Mouse (Mus musculus): ENCODE data around the gene Armh1. TPM values are rescaled to one million over a fixed set of nuclear protein-coding genes. Genes with fewer than 3 reads are reported as not detected.

The Armh1 gene
- total and polyA plus RNA-seq, 2 experiments from 2014 or later, result 0.18 to 1.4 TPM

DNA sequence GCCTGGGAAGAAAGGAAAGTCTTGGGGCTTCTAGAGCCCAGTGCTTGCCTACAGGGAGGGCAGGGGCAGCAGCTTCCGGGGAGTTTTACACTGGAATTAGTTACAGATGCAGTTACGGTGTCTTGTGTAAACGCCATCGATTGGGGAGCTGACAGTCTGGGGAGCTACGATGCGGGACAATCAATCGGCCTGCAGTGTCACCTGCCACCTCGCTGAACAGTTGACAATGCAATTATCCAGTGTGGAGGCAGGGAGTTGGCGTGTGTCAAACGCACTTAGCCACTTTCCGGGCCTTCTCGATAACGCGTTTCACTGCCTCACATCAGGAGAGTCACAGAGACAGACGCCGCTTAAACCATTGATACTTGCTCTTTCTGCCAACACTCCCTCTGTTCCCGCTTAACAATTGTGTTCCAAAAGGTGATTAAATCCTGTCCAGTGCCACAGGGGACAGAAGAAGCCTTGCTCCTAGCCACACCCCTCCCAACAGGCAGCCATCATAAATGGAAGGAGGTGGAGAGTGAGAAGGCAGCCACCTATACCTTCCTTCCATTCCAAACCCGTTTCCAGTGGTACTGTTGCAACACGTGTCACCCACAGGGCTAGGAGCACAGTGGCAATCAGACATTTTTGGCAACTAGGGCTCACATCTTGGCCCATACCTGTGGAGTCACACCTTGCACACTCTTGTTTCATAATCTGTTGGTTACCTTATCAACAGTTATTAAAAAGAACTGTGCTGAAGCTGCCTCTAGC, 29.3 kb upstream of the Armh1 start:
- H3K36me3 ChIP-seq (replicated peaks; ENCODE audit: control insufficient read depth, insufficient read depth, low read length), result peaks cover 84% of the 10 kb centered on the region
- H3K4me1 ChIP-seq (ENCODE audit: control insufficient read depth, insufficient read depth), result 0 out of 2 replicates have a peak, but pooled peaks cover 6% of the 10 kb centered on the region
- H3K27ac ChIP-seq (ENCODE audit: low read depth), result no peak overlapping the region
- ATAC-seq (ENCODE audit: insufficient read depth, low read depth), result no peak
- H3K9me3 ChIP-seq (replicated peaks; ENCODE audit: control insufficient read depth, low read length), result no peaks in the 10 kb centered on the region
- no peak overlapping the region for H3K4me3 ChIP-seq (ENCODE audit: low read depth, low read length)
- no peak overlapping the region for H3K4me2 ChIP-seq (ENCODE audit: low read depth, low read length)
- TF ChIP-seq CTCF (IDR thresholded peaks at IDR 0.05; ENCODE audit: low read depth) (no peak), EP300 (IDR thresholded peaks at IDR 0.05; ENCODE audit: low read depth) (no peak)
- no peak for DNase-seq (ENCODE audit: low spot score)
- no peaks in the 10 kb centered on the region for H3K27me3 ChIP-seq (ENCODE audit: control insufficient read depth, insufficient read depth, low read length)
- WGBS, result 75% methylated on average over 19 of the region's 19 CpGs
- H3K9ac ChIP-seq (replicated peaks; ENCODE audit: low read depth, low read length), result no peak overlapping the region

DNA sequence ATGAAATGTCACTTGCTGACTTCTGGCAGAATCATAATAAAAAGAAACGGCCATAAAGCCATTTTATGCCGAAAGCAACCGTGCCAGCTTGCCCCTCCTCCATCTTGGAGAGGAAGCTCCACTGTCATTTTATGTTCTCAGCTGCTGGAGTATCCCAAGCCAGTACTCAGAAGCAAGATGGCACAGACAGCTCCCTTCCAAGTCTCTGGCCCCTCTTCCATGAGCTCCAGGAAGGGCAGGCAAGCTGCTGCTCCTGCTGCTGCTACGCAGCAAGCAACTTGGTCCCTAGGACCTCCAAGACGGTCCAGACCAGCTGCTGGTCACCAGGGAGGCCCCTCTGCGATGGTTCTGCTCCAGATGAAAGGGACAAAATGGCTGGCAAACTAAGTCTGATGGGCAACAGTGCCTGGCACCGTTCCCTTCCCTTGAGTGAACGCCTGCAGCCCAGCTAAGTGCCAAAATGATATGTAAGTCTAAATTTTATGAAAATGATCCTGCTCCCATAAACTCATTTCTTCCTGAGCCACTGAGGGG, 28.5 kb upstream of the Armh1 start:
- 90% methylated on average over 8 of the region's 8 CpGs for WGBS
- Histone ChIP-seq H3K9me3 (replicated peaks; ENCODE audit: control insufficient read depth, low read length) (no peaks in the 10 kb centered on the region), H3K4me1 (ENCODE audit: control insufficient read depth, insufficient read depth) (0 out of 2 replicates have a peak, but pooled peaks cover 6% of the 10 kb centered on the region), H3K9ac (replicated peaks; ENCODE audit: low read depth, low read length) (no peak overlapping the region), H3K27me3 (ENCODE audit: control insufficient read depth, insufficient read depth, low read length) (no peaks in the 10 kb centered on the region), H3K27ac (ENCODE audit: low read depth) (no peak overlapping the region), H3K4me2 (ENCODE audit: low read depth, low read length) (no peak overlapping the region), H3K4me3 (ENCODE audit: low read depth, low read length) (no peak overlapping the region), H3K36me3 (replicated peaks; ENCODE audit: control insufficient read depth, insufficient read depth, low read length) (peaks cover 84% of the 10 kb centered on the region)
- TF ChIP-seq CTCF (IDR thresholded peaks at IDR 0.05; ENCODE audit: low read depth) (no peak), EP300 (IDR thresholded peaks at IDR 0.05; ENCODE audit: low read depth) (no peak)
- DNase-seq (ENCODE audit: low spot score), result no peak
- no peak for ATAC-seq (ENCODE audit: insufficient read depth, low read depth)

DNA sequence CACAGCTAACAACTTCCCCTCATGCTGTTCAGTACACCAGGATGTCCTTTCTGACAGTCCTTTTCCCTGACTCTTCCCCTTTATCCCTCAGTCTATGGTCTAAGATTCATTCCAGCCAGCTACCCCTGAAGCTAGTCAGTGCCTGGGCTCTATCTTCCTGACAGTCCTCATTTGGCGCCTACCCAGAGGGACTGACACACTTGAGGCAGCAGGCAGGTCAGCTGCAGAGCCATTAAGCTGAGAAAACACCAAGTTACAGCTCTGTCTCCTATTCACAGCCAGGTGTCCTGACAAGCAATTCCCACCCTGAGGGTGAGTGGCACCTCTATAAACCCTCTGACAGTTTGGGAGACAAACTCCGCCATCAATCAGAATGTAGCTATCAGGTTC, 27.3 kb upstream of the Armh1 start:
- H3K4me3 ChIP-seq (ENCODE audit: low read depth, low read length), result no peak overlapping the region
- H3K4me2 ChIP-seq (ENCODE audit: low read depth, low read length), result no peak overlapping the region
- WGBS, result 66% methylated on average over 2 of the region's 2 CpGs
- H3K9ac ChIP-seq (replicated peaks; ENCODE audit: low read depth, low read length), result no peak overlapping the region
- H3K9me3 ChIP-seq (replicated peaks; ENCODE audit: control insufficient read depth, low read length), result no peaks in the 10 kb centered on the region
- peaks cover 83% of the 10 kb centered on the region for H3K36me3 ChIP-seq (replicated peaks; ENCODE audit: control insufficient read depth, insufficient read depth, low read length)
- DNase-seq (ENCODE audit: low spot score), result no peak
- no peaks in the 10 kb centered on the region for H3K27me3 ChIP-seq (ENCODE audit: control insufficient read depth, insufficient read depth, low read length)
- H3K27ac ChIP-seq (ENCODE audit: low read depth), result no peak overlapping the region
- ATAC-seq (ENCODE audit: insufficient read depth, low read depth), result no peak
- TF ChIP-seq EP300 (IDR thresholded peaks at IDR 0.05; ENCODE audit: low read depth) (no peak), CTCF (IDR thresholded peaks at IDR 0.05; ENCODE audit: low read depth) (no peak)
- 0 out of 2 replicates have a peak, but pooled peaks cover 6% of the 10 kb centered on the region for H3K4me1 ChIP-seq (ENCODE audit: control insufficient read depth, insufficient read depth)

DNA sequence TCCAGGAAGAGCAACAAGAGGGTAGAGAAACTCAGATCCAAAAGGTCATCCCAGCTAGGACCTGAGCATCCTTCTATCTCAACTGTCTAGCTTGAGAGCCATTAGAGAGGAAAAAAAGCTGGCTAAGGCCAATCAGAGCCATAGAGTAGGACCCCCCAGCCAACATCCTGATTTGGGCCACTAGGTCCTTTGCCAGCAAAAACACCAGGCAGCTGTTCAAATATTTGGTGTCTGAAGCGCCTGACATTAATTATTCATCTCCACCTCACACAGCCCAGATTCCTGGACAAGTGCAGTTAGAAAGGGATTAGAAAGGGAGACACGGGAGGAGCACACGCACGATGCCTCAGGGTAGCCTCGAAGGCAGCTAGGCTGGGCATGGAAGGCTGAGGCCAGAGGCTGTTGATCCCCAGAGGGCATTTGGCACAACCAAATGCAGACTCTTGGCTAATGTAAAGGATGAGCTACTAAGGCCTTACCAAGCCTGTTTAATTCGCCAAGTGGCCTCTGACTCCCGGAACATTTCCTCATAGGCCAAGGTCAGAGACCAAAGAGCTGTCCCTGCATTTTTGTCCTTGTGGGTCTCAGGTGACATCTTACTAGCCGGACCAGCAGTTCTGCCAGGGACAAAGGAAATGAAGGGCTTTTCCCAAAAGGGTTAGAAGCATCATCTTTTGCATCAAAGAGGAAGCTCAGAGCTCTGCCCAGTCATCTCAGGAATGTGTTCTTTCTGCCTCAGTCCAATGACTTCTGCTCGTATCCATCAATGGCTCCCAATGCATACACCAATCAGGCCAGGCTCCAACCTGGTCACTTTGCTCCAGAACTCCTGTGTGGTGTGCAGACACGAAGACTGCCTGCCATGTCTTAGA, 26.7 kb upstream of the Armh1 start:
- WGBS, result 77% methylated on average over 10 of the region's 10 CpGs
- DNase-seq (ENCODE audit: low spot score) (no peak), ATAC-seq (ENCODE audit: insufficient read depth, low read depth) (no peak)
- Histone ChIP-seq H3K4me3 (ENCODE audit: low read depth, low read length) (no peak overlapping the region), H3K9ac (replicated peaks; ENCODE audit: low read depth, low read length) (no peak overlapping the region), H3K9me3 (replicated peaks; ENCODE audit: control insufficient read depth, low read length) (0 out of 2 replicates have a peak, but pooled peaks cover 4% of the 10 kb centered on the region), H3K27me3 (ENCODE audit: control insufficient read depth, insufficient read depth, low read length) (no peaks in the 10 kb centered on the region), H3K4me2 (ENCODE audit: low read depth, low read length) (no peak overlapping the region), H3K4me1 (ENCODE audit: control insufficient read depth, insufficient read depth) (0 out of 2 replicates have a peak, but pooled peaks cover 6% of the 10 kb centered on the region), H3K27ac (ENCODE audit: low read depth) (no peak overlapping the region), H3K36me3 (replicated peaks; ENCODE audit: control insufficient read depth, insufficient read depth, low read length) (peaks cover 82% of the 10 kb centered on the region)
- TF ChIP-seq CTCF (IDR thresholded peaks at IDR 0.05; ENCODE audit: low read depth), result no peak
- TF ChIP-seq EP300 (IDR thresholded peaks at IDR 0.05; ENCODE audit: low read depth), result no peak

DNA sequence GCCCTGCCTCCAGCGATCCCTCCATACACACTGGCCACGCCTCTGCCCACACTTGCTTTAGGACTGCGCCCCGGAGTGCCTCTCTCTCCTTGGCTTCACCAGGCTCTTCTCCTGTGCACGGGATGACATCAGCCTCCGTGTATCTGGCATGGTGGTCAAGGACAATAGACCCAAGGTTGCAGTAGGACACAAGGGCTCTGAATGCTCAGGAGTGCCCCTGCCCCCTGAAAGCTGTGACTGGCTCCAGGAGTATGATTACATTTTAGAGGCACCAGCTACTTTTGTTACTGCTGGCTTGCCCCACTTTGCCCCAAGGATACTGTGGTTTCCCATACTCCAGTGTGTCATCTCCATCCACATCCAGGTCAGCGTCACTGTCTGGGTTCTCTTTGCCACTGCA, 25.8 kb upstream of the Armh1 start:
- no peak for DNase-seq (ENCODE audit: low spot score)
- Histone ChIP-seq H3K27ac (ENCODE audit: low read depth) (no peak overlapping the region), H3K36me3 (replicated peaks; ENCODE audit: control insufficient read depth, insufficient read depth, low read length) (peaks cover 84% of the 10 kb centered on the region), H3K4me2 (ENCODE audit: low read depth, low read length) (no peak overlapping the region), H3K9me3 (replicated peaks; ENCODE audit: control insufficient read depth, low read length) (0 out of 2 replicates have a peak, but pooled peaks cover 4% of the 10 kb centered on the region), H3K4me3 (ENCODE audit: low read depth, low read length) (no peak overlapping the region), H3K9ac (replicated peaks; ENCODE audit: low read depth, low read length) (no peak overlapping the region), H3K27me3 (ENCODE audit: control insufficient read depth, insufficient read depth, low read length) (no peaks in the 10 kb centered on the region), H3K4me1 (ENCODE audit: control insufficient read depth, insufficient read depth) (no peaks in the 10 kb centered on the region)
- no peak for TF ChIP-seq EP300 (IDR thresholded peaks at IDR 0.05; ENCODE audit: low read depth)
- no peak for TF ChIP-seq CTCF (IDR thresholded peaks at IDR 0.05; ENCODE audit: low read depth)
- ATAC-seq (ENCODE audit: insufficient read depth, low read depth), result no peak
- WGBS, result 76% methylated on average over 7 of the region's 7 CpGs

Measured in heart, postnatal 0 days (tissue).